Mouse (Mus musculus) midbrain, embryonic 14.5 days (tissue): ENCODE measurements around the gene Mfn2. TPM values are rescaled to one million over a fixed set of nuclear protein-coding genes. Genes with fewer than 3 reads are reported as not detected.

Source experiments
- ATAC-seq: fragments of 200-750 bp; cut with Nextera tagmentation; 2 replicates; pipeline ENCODE4 v1.8.0; 2017; ENCODE audit warnings: moderate number of reproducible peaks, moderate library complexity; ENCODE audit not compliant: low FRiP score, low TSS enrichment
- DNase-seq: peaks from one replicate; pipeline ENCODE4 v3.0.0-alpha.2; 2015
- H3K27ac ChIP-seq: fragments of 300-500 bp; sonication (generic); replicated peaks from 2 replicates; pipeline ENCODE4 v1.5.1; 2014; ENCODE audit warnings: mild to moderate bottlenecking, low read depth, low read length, moderate library complexity
- H3K27me3 ChIP-seq: fragments of 300-500 bp; sonication (generic); 2 replicates; pipeline ENCODE4 v1.6.1; 2014; ENCODE audit warnings: low read length, control low read depth, mixed read lengths; ENCODE audit not compliant: control insufficient read depth, insufficient read depth
- H3K36me3 ChIP-seq: fragments of 300-500 bp; sonication (generic); 2 replicates; pipeline ENCODE4 v1.6.1; 2014; ENCODE audit warnings: low read length, control low read depth; ENCODE audit not compliant: control insufficient read depth, insufficient read depth
- H3K4me1 ChIP-seq: fragments of 300-500 bp; sonication (generic); 2 replicates; pipeline ENCODE4 v1.6.1; 2014; ENCODE audit warnings: mild to moderate bottlenecking, antibody characterized with exemption, low read length, control low read depth; ENCODE audit not compliant: control insufficient read depth, insufficient read depth
- H3K4me2 ChIP-seq: fragments of 300-500 bp; sonication (generic); 2 replicates; pipeline ENCODE4 v1.6.1; 2014; ENCODE audit warnings: mild to moderate bottlenecking, low read length, moderate library complexity
- H3K4me3 ChIP-seq: fragments of 300-500 bp; sonication (generic); replicated peaks from 2 replicates; pipeline ENCODE4 v1.5.1; 2014; ENCODE audit warnings: low read depth, low read length
- H3K9ac ChIP-seq: fragments of 300-500 bp; sonication (generic); replicated peaks from 2 replicates; pipeline ENCODE4 v1.6.1; 2014; ENCODE audit warnings: mild to moderate bottlenecking, low read length, moderate library complexity
- H3K9me3 ChIP-seq: fragments of 300-500 bp; sonication (generic); 2 replicates; pipeline ENCODE4 v1.6.1; 2016; ENCODE audit warnings: low read length, control low read depth, mixed read lengths; ENCODE audit not compliant: control insufficient read depth
- WGBS: fragments of 180-500 bp; shearing (Covaris S2); extraction: QIAGEN DNeasy Blood & Tissue Kit; methylation state at CpG from one replicate; pipeline ENCODE4 v1.1.7; 2014; 5-methylcytosine and 5-hydroxymethylcytosine counted together
- polyA plus RNA-seq: library from polyadenylated mRNA; unstranded; fragments of >200 nt; fragmentation: Nextera tagmentation; extraction: Ambion mirVana; gene quantifications from 2 replicates; pipeline ENCODE4 v1.2.1, GENCODE M21; 2014

Gene Mfn2
- polyA plus RNA-seq, 1 experiment from 2014 or later = 77.2 TPM

DNA sequence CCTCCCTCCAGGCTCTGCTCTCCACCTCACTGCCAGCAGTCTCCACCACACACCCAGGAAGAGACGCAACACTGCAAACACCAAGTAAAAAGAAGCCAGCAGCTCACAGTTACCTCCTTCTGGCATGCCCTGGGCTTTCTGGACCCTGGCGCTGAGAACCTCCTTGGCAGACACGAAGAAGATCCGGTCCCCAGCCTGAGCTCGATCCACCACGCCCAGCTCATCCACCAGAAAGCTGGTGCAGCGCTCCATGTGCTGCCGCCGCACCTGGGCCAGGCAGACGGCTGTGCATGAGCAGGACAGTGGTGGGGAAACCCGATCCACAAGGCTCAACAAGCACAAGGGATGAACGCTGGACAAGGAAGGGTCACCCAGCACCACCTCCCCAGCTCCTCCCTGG lies 18.3 kb downstream of the Mfn2 start:
- no peak for ATAC-seq
- Histone ChIP-seq H3K9ac (no peak overlapping the region), H3K27me3 (no peaks in the 10 kb centered on the region), H3K27ac (no peak overlapping the region), H3K36me3 (peaks cover 95% of the 10 kb centered on the region), H3K4me3 (no peak overlapping the region), H3K4me1 (no peaks in the 10 kb centered on the region), H3K4me2 (no peak overlapping the region), H3K9me3 (no peaks in the 10 kb centered on the region)
- WGBS = 95% methylated on average over 12 of the region's 12 CpGs
- no peak for DNase-seq

DNA sequence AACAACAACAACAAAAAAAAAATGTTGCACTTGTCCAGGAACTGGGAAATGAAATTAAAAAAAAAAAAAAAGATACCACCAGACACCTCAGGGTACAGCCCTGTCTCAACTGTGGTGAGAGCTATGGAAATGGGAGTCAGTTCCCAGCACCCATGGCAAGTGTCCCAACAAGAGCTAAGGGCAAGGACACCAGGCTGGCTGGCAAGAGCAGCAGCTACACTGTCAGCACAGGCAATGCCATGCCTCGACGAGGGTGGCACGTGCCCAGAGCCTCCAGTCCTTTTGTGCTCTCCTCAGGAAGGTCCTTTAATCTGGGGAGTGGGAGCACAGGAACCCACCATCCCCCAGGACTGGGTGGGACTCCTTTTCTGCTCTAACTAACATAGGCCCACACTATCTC lies 20.4 kb downstream of the Mfn2 start:
- no peak for ATAC-seq
- no peaks in the 10 kb centered on the region for H3K9me3 ChIP-seq
- H3K4me3 ChIP-seq = no peak overlapping the region
- no peak overlapping the region for H3K9ac ChIP-seq
- 96% methylated on average over 3 of the region's 3 CpGs for WGBS
- no peaks in the 10 kb centered on the region for H3K27me3 ChIP-seq
- DNase-seq = no peak
- no peaks in the 10 kb centered on the region for H3K4me1 ChIP-seq
- peaks cover 95% of the 10 kb centered on the region for H3K36me3 ChIP-seq
- no peak overlapping the region for H3K27ac ChIP-seq
- H3K4me2 ChIP-seq = no peak overlapping the region

DNA sequence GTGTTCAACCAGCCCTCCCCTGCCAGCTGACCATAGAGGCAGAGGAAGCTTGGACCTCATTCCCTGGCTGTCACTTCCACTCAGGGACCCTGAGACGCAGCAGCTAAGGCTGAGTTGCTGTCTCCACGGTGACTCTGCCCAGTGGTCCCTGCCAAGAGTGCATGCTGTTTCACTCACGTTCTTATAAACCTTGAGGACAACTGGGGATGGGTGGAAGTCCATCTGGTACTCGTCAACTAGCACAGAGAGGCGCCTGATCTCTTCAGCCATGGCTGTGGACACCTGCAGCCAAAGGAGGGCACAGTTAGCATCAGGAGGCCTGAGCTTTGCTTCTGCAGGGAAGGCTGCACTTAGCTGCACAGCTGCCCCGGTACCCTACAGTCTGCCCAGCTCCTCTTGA lies 21.5 kb downstream of the Mfn2 start:
- no peak for ATAC-seq
- no peaks in the 10 kb centered on the region for H3K4me1 ChIP-seq

DNA sequence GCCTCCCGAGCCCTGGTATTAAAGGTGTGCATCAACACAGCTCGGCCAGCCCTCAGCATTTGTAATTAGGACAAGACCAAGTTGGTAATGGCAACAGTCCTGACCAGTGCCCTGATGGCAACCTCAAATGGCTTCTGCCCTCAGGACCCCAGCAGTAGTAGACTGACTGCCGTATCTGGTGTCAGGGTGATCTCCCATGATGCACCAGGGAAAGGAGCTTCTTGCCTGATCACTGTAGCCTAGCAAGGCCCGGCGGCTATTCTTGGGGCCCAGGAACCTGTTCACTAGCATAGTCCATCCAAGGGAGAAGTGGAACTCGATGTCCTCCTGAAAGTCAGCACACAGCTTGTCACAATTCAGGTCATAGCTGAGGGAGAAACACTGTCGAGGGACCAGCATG lies 22.7 kb downstream of the Mfn2 start:
- no peak for DNase-seq
- no peak for ATAC-seq
- peaks cover 92% of the 10 kb centered on the region for H3K36me3 ChIP-seq
- no peak overlapping the region for H3K4me2 ChIP-seq
- no peaks in the 10 kb centered on the region for H3K27me3 ChIP-seq
- no peaks in the 10 kb centered on the region for H3K9me3 ChIP-seq
- WGBS = 98% methylated on average over 7 of the region's 7 CpGs
- H3K27ac ChIP-seq = no peak overlapping the region
- H3K4me1 ChIP-seq = no peaks in the 10 kb centered on the region
- H3K4me3 ChIP-seq = no peak overlapping the region
- no peak overlapping the region for H3K9ac ChIP-seq

More for the DNA sequence above, 21.5 kb downstream of the Mfn2 start:
- Histone ChIP-seq H3K9ac (no peak overlapping the region), H3K27me3 (no peaks in the 10 kb centered on the region), H3K27ac (no peak overlapping the region), H3K9me3 (no peaks in the 10 kb centered on the region), H3K4me3 (no peak overlapping the region), H3K36me3 (peaks cover 95% of the 10 kb centered on the region), H3K4me2 (no peak overlapping the region)
- DNase-seq = no peak
- 89% methylated on average over 6 of the region's 6 CpGs for WGBS

DNA sequence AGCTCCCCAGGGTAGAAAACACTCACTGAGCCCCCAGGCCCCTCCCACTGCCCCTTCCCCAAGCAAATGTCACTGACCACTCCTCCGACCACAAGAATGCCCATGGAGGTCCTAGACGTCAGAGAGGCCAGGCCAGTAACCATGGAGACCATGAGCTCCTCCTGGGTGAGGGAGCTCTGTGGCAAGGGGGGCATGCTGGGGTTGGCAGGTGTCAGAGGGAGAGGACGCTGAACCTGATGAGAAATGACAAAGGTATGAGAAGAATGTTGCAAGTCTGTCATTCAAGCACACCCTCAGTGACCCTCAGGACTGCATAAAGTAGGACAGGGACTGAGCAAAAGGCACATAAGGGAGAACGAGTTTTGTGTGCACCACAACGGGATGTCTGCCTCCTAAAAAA lies 24.6 kb downstream of the Mfn2 start:
- no peak overlapping the region for H3K9ac ChIP-seq
- WGBS = 60% methylated on average over 5 of the region's 5 CpGs
- H3K4me2 ChIP-seq = no peak overlapping the region
- no peak for DNase-seq
- ATAC-seq = no peak
- H3K4me1 ChIP-seq = no peaks in the 10 kb centered on the region
- peaks cover 92% of the 10 kb centered on the region for H3K36me3 ChIP-seq
- no peak overlapping the region for H3K4me3 ChIP-seq
- no peaks in the 10 kb centered on the region for H3K27me3 ChIP-seq
- H3K27ac ChIP-seq = no peak overlapping the region
- no peaks in the 10 kb centered on the region for H3K9me3 ChIP-seq

DNA sequence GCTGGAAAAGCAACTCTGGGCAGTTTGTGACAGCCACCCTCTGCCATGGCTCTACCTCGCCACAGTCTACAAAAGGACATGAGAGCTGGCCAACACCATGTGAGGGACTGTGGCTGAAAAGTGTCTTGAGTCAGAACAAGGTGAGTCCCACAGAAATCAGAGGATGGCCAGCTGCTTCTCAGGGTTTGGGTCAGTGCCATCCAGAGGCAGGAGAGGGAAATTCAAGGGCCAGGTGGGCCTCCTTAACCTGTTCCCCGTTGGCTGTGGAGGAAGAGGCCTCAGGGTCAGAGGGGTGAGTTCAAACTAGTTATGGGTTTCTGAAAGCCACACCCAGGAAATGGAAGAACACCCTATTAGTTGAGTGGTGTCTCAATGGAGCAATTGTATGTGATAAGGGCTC lies 25.0 kb downstream of the Mfn2 start:
- WGBS = 81% methylated on average over 2 of the region's 2 CpGs
- Histone ChIP-seq H3K4me2 (no peak overlapping the region), H3K27ac (no peak overlapping the region), H3K4me1 (no peaks in the 10 kb centered on the region), H3K27me3 (no peaks in the 10 kb centered on the region), H3K9me3 (no peaks in the 10 kb centered on the region), H3K36me3 (peaks cover 92% of the 10 kb centered on the region), H3K4me3 (no peak overlapping the region), H3K9ac (no peak overlapping the region)
- ATAC-seq = no peak; the same call in 1 of the 2 replicates
- DNase-seq = no peak

DNA sequence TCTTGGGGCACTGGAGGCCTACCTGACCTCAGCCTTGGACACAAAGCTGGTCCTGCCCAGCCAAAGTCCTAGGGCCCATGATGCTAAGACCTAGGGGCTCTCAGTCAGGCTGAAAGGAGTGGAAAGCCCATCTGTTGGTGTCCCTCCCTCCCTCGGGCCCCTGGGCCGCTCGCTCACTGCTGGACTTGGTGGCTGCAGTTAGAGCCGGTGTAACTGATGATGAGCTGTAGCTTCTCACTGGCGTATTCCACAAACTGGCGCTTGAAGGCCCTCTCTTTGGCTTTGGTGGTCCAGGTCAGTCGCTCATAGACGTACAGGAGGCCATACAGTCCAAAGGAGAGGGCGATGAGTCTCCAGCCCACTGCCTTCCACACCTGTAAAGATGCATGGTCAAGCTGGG lies 26.0 kb downstream of the Mfn2 start:
- ATAC-seq (no peak), DNase-seq (no peak)
- Histone ChIP-seq H3K4me3 (no peak overlapping the region), H3K9ac (no peak overlapping the region), H3K4me2 (no peak overlapping the region), H3K9me3 (no peaks in the 10 kb centered on the region), H3K4me1 (no peaks in the 10 kb centered on the region), H3K27me3 (no peaks in the 10 kb centered on the region), H3K36me3 (peaks cover 92% of the 10 kb centered on the region), H3K27ac (no peak overlapping the region)
- 97% methylated on average over 9 of the region's 9 CpGs for WGBS

DNA sequence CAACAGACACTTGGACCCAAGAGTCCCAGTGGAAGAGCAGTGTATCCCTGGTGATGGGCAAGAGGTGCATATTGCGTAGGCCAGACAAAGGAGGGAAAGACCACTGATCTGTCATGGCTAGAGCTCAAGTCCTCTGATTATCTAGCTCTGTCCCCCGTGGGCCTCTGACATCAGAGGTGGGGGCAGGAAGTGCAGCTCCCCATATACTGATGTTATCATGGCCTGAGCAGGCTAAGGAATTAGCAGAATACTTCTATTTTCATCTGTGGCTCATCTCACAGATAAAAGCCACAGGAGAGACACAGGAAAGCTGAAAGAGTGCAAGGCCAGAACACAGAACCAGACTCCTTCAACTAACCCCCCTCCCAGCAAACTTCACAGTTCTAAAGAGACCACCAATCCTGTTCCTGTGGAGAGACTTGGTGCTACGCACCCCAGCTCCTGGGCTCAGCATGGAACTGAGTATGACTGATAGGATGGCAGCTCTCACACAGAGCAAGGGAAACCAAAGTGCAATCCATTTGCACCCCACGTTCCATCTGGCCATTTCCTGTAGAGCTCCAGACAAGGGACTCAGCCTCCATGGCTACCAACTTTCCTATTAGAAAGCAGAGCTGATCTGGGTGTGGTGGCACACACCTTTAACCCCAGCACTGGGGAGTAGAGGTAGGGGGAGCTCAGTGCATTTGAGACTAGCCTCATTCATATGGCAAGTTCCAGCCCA lies 28.5 kb downstream of the Mfn2 start:
- no peaks in the 10 kb centered on the region for H3K9me3 ChIP-seq
- H3K4me3 ChIP-seq = no peak overlapping the region
- H3K36me3 ChIP-seq = peaks cover 82% of the 10 kb centered on the region
- DNase-seq (no peak), ATAC-seq (no peak)
- H3K4me2 ChIP-seq = no peak overlapping the region
- 90% methylated on average over 4 of the region's 4 CpGs for WGBS
- no peaks in the 10 kb centered on the region for H3K4me1 ChIP-seq
- H3K9ac ChIP-seq = no peak overlapping the region
- no peaks in the 10 kb centered on the region for H3K27me3 ChIP-seq
- H3K27ac ChIP-seq = no peak overlapping the region

DNA sequence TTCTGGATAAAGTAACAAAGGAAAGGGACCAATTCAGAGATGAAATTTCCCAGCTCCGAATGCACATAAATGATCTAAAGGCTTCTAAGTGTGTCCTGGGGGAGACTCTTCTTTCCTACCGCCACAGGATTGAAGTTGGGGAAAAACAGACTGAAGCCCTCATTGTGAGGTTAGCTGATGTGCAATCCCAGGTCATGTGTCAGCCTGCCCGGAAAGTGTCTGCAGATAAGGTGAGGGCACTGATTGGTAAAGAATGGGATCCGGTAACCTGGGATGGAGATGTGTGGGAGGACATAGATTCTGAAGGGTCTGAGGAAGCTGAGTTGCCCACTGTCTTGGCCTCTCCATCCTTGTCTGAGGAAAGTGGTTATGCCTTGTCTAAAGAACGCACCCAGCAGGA lies 35.3 kb downstream of the Mfn2 start:
- peak overlapping the region; percentile 42; the same call in 1 of the 2 replicates for H3K9ac ChIP-seq
- DNase-seq = no peak
- H3K36me3 ChIP-seq = peaks cover 32% of the 10 kb centered on the region
- H3K9me3 ChIP-seq = no peaks in the 10 kb centered on the region
- no peak for ATAC-seq
- no peak overlapping the region for H3K27ac ChIP-seq
- WGBS = 18% methylated on average over 5 of the region's 5 CpGs
- H3K4me2 ChIP-seq = peak overlapping the region; percentile 84
- H3K4me3 ChIP-seq = peak overlapping the region; percentile 78
- no peaks in the 10 kb centered on the region for H3K27me3 ChIP-seq
- peaks cover 18% of the 10 kb centered on the region for H3K4me1 ChIP-seq
